Mouse (Mus musculus): Measurements from ENCODE around the gene Trpc7. TPM values are rescaled to one million over a fixed set of nuclear protein-coding genes. Genes with fewer than 3 reads are reported as not detected.

Gene Trpc7
- polyA plus RNA-seq, 1 experiment from 2014 or later, result 0.21 TPM

DNA sequence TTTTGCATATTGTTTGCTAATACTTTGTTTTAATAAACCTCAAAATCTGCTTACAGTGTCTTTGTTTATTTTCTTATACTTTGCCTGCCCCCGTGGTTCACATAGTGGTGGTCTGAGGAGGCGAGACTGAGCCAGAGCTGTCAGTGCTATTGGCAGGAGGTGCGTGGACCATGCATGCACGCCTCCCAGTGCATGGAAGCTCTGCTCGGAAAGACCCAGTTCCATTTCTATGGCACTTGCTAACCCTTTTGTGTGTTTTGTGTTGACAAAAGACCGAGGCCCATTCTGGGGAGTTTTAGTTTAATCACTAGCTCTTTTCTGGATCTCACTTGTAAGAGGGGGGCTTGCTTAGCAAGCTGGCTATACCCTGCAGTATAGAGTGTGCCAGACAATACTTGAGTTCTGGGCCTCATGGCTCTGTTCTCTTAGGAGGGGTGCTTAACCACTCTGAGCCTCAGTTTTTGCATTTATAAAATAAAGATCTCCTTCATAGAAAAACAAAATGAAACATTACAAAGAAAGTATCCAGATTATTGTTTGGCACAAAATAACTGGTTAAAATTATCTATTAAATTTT lies 153.4 kb downstream of the Trpc7 start:
- WGBS, result 80% methylated on average over 6 of the region's 6 CpGs

DNA sequence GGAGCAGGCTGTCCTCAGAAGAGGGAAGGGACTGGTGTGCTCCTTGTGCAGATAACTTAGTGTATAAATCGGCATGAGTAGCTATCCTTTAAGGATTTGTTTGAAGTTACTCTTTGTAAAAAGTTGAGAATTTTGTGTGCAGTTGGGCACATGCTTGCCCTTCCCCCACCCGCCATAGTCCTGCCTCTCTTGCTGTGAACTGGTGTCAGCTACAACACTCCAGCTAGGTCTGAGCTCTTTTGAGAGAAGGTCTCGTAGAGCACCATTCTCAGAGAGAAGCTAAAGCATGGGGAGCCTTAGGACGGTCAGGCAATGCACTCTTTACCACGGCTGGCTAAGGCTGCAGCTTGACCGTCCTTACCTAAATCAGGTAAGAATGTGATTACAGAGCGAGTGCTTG lies 154.1 kb downstream of the Trpc7 start:
- WGBS, result 86% methylated on average over 7 of the region's 7 CpGs
- ATAC-seq, result no peak
- Histone ChIP-seq H3K36me3 (ENCODE audit: control insufficient read depth, insufficient read depth, low read length) (peaks cover 5% of the 10 kb centered on the region), H3K27ac (ENCODE audit: low read length) (no peak overlapping the region), H3K9me3 (ENCODE audit: control insufficient read depth, low read length) (no peaks in the 10 kb centered on the region), H3K4me2 (ENCODE audit: low read depth, low read length) (no peak overlapping the region), H3K9ac (ENCODE audit: low read depth, low read length) (no peak overlapping the region), H3K4me3 (ENCODE audit: low read length) (no peak overlapping the region), H3K27me3 (replicated peaks; ENCODE audit: control insufficient read depth, insufficient read depth, low read length) (no peaks in the 10 kb centered on the region), H3K4me1 (ENCODE audit: control insufficient read depth, insufficient read depth, low read length) (no peaks in the 10 kb centered on the region)

More for the DNA sequence above, 153.4 kb downstream of the Trpc7 start:
- H3K4me1 ChIP-seq (ENCODE audit: control insufficient read depth, insufficient read depth, low read length), result no peaks in the 10 kb centered on the region
- H3K4me3 ChIP-seq (ENCODE audit: low read length), result no peak overlapping the region
- ATAC-seq, result no peak
- H3K9me3 ChIP-seq (ENCODE audit: control insufficient read depth, low read length), result no peaks in the 10 kb centered on the region
- H3K4me2 ChIP-seq (ENCODE audit: low read depth, low read length), result no peak overlapping the region
- H3K27me3 ChIP-seq (replicated peaks; ENCODE audit: control insufficient read depth, insufficient read depth, low read length), result no peaks in the 10 kb centered on the region
- peaks cover 5% of the 10 kb centered on the region for H3K36me3 ChIP-seq (ENCODE audit: control insufficient read depth, insufficient read depth, low read length)
- no peak overlapping the region for H3K9ac ChIP-seq (ENCODE audit: low read depth, low read length)
- H3K27ac ChIP-seq (ENCODE audit: low read length), result no peak overlapping the region

DNA sequence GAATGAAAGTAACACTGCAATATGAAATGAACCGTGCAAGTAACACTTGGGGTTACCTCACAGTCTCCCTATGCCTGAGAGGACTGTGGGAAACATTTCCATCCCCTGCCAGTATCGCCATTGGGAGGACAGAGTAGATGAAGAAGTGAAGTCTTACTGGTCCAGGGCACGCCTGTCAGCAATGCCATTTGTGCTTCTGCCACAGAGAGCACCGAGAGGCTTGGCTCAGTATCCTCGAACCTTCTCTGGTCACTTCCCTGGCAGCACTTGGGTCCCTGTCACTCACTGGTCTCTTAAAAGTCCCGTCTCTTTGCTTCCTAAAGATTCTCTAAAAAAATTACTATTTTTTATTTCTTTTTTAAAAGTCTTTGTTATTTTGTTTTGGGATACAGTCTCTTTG lies 155.3 kb downstream of the Trpc7 start:
- H3K36me3 ChIP-seq (ENCODE audit: control insufficient read depth, insufficient read depth, low read length), result peaks cover 5% of the 10 kb centered on the region
- H3K27ac ChIP-seq (ENCODE audit: low read length), result no peak overlapping the region
- 92% methylated on average over 6 of the region's 6 CpGs for WGBS
- no peaks in the 10 kb centered on the region for H3K27me3 ChIP-seq (replicated peaks; ENCODE audit: control insufficient read depth, insufficient read depth, low read length)
- H3K4me2 ChIP-seq (ENCODE audit: low read depth, low read length), result no peak overlapping the region
- H3K9ac ChIP-seq (ENCODE audit: low read depth, low read length), result no peak overlapping the region
- H3K9me3 ChIP-seq (ENCODE audit: control insufficient read depth, low read length), result no peaks in the 10 kb centered on the region
- H3K4me3 ChIP-seq (ENCODE audit: low read length), result no peak overlapping the region
- no peak for ATAC-seq
- H3K4me1 ChIP-seq (ENCODE audit: control insufficient read depth, insufficient read depth, low read length), result no peaks in the 10 kb centered on the region

DNA sequence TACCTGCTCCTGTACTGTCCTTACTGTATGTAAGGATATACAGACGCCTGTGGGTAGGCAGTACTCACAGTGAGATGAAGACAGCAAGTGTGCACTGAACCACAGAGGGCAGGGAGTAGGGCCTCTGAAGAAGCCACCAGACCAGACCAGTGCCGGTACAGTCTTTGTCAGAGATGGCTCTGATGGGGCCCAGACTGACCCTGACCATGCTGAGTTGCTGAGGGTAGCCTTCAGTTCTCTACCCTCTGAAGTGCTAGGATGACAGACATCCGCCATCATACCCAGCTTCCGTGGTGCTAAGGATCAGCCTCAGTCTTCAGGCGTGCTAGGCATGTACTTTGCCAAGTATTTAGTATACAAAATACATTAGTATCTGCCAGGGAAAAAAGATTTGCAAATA lies 156.2 kb downstream of the Trpc7 start:
- Histone ChIP-seq H3K36me3 (ENCODE audit: control insufficient read depth, insufficient read depth, low read length) (peaks cover 5% of the 10 kb centered on the region), H3K4me2 (ENCODE audit: low read depth, low read length) (no peak overlapping the region), H3K4me1 (ENCODE audit: control insufficient read depth, insufficient read depth, low read length) (no peaks in the 10 kb centered on the region), H3K27ac (ENCODE audit: low read length) (no peak overlapping the region), H3K4me3 (ENCODE audit: low read length) (no peak overlapping the region), H3K9me3 (ENCODE audit: control insufficient read depth, low read length) (no peaks in the 10 kb centered on the region), H3K27me3 (replicated peaks; ENCODE audit: control insufficient read depth, insufficient read depth, low read length) (no peaks in the 10 kb centered on the region), H3K9ac (ENCODE audit: low read depth, low read length) (no peak overlapping the region)
- 94% methylated on average over 5 of the region's 5 CpGs for WGBS
- no peak for ATAC-seq

DNA sequence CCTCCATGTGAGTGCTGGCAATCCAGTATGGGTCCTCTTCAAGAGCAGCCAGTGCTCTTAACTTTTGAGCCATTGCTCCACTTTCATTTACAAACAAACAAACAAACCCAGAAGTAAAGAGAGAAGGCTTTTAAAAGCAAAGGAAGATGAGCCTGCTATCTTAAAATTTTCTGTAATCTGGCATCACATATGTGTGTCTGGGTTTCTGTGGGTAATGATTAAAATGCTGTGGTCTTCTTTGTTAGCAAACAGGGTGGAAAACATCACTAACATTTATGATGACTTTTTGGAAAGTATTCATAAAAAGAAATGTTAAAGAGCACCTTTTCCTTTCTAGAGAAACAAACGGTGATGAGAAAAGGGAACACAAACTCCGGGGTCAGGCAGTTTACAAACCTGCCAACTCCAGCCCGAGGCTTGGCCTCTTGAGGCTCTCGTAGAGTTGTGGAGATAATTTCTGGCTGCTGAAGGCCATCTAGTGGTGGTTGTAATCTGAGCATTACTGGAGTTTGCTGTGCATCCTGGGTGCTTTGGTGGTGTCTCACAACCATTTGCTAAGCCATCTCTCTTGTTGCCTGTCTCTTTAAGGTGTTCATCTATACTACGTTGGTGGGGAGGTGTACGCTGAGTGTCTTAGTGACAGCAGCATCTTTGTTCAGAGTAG lies 160.4 kb downstream of the Trpc7 start:
- ATAC-seq, result no peak
- peaks cover 7% of the 10 kb centered on the region for H3K36me3 ChIP-seq (ENCODE audit: control insufficient read depth, insufficient read depth, low read length)
- H3K4me3 ChIP-seq (ENCODE audit: low read length), result no peak overlapping the region
- H3K4me2 ChIP-seq (ENCODE audit: low read depth, low read length), result no peak overlapping the region
- no peak overlapping the region for H3K9ac ChIP-seq (ENCODE audit: low read depth, low read length)
- 50% methylated on average over 6 of the region's 6 CpGs for WGBS
- H3K4me1 ChIP-seq (ENCODE audit: control insufficient read depth, insufficient read depth, low read length), result no peaks in the 10 kb centered on the region
- no peak overlapping the region for H3K27ac ChIP-seq (ENCODE audit: low read length)
- H3K27me3 ChIP-seq (replicated peaks; ENCODE audit: control insufficient read depth, insufficient read depth, low read length), result no peaks in the 10 kb centered on the region
- no peaks in the 10 kb centered on the region for H3K9me3 ChIP-seq (ENCODE audit: control insufficient read depth, low read length)

DNA sequence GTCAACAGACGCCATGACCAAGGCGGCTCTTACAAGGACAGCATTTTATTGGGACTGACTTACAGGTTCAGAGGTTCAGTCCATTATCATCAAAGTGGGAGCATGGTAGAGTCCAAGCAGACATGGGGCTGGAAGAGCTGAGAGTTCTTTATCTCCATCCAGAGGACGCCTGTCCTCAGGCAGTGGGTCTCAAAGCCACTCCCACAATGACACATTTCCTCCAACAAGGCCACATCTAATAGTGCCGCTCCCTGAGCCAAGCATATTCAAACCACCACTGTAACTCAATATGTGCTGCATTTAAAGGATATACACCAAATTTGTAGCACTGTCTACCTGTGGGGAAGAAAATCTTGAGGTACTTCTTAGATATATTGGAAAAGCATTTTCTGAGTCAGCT lies 161.2 kb downstream of the Trpc7 start:
- Histone ChIP-seq H3K27ac (ENCODE audit: low read length) (no peak overlapping the region), H3K4me2 (ENCODE audit: low read depth, low read length) (no peak overlapping the region), H3K9ac (ENCODE audit: low read depth, low read length) (no peak overlapping the region), H3K27me3 (replicated peaks; ENCODE audit: control insufficient read depth, insufficient read depth, low read length) (no peaks in the 10 kb centered on the region), H3K36me3 (ENCODE audit: control insufficient read depth, insufficient read depth, low read length) (peaks cover 7% of the 10 kb centered on the region), H3K9me3 (ENCODE audit: control insufficient read depth, low read length) (no peaks in the 10 kb centered on the region), H3K4me1 (ENCODE audit: control insufficient read depth, insufficient read depth, low read length) (no peaks in the 10 kb centered on the region), H3K4me3 (ENCODE audit: low read length) (no peak overlapping the region)
- 79% methylated on average over 4 of the region's 4 CpGs for WGBS
- ATAC-seq, result no peak

DNA sequence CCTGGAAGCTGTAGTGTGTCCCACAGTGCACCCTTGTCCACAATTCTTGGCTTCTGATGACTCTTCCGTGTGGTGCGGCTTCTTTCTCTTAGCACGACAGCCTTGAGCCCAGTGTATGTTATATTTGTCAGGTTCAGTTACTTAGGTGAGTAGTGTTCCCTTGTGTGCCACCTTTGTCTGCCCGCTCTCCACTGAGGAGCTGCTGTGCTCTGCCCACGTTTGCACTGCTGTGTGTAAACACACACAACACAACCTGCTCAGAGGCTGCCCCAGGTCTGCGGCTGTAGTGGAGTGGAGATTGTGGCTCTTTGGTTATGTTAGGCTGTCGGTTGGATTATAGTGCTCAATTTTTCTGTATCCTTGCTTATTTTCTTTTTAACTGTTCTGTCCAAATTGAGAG lies 166.7 kb downstream of the Trpc7 start:
- Histone ChIP-seq H3K4me2 (ENCODE audit: low read depth, low read length) (no peak overlapping the region), H3K27me3 (replicated peaks; ENCODE audit: control insufficient read depth, insufficient read depth, low read length) (no peaks in the 10 kb centered on the region), H3K36me3 (ENCODE audit: control insufficient read depth, insufficient read depth, low read length) (peaks cover 6% of the 10 kb centered on the region), H3K9me3 (ENCODE audit: control insufficient read depth, low read length) (no peaks in the 10 kb centered on the region), H3K4me1 (ENCODE audit: control insufficient read depth, insufficient read depth, low read length) (no peaks in the 10 kb centered on the region; the same call in 1 of the 2 replicates), H3K4me3 (ENCODE audit: low read length) (no peak overlapping the region), H3K9ac (ENCODE audit: low read depth, low read length) (no peak overlapping the region), H3K27ac (ENCODE audit: low read length) (no peak overlapping the region)
- no peak for ATAC-seq
- 89% methylated on average over 7 of the region's 7 CpGs for WGBS

DNA sequence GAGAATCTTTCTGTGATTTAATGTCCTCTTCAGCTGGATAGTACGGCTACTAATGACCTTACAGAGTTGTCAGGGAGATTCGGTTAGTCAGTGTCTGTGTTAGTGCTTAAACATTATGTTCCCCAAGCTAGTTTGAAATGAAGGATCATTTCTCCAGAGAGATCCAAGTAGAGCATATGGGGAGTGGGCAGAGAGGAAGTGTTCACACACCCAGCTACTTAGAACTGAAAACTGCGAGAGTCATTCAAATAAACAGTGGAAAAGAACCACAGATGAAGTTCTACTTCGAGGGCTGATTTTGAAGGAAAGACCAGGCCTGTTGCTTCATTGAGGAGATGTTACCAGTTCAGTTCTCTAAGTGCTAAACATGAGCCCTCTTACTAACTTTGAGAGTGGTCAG lies 169.2 kb downstream of the Trpc7 start:
- peaks cover 4% of the 10 kb centered on the region; the same call in 1 of the 2 replicates for H3K36me3 ChIP-seq (ENCODE audit: control insufficient read depth, insufficient read depth, low read length)
- H3K4me1 ChIP-seq (ENCODE audit: control insufficient read depth, insufficient read depth, low read length), result no peaks in the 10 kb centered on the region; the same call in 1 of the 2 replicates
- ATAC-seq, result no peak
- no peak overlapping the region for H3K9ac ChIP-seq (ENCODE audit: low read depth, low read length)
- H3K9me3 ChIP-seq (ENCODE audit: control insufficient read depth, low read length), result no peaks in the 10 kb centered on the region
- no peak overlapping the region for H3K27ac ChIP-seq (ENCODE audit: low read length)
- no peak overlapping the region for H3K4me3 ChIP-seq (ENCODE audit: low read length)
- 73% methylated on average over 4 of the region's 4 CpGs for WGBS
- no peak overlapping the region for H3K4me2 ChIP-seq (ENCODE audit: low read depth, low read length)
- H3K27me3 ChIP-seq (replicated peaks; ENCODE audit: control insufficient read depth, insufficient read depth, low read length), result no peaks in the 10 kb centered on the region

Data from intestine, embryonic 16.5 days (tissue).